Mouse (Mus musculus) MEL (cell line): ENCODE results near the gene Mnt. TPM values are rescaled to one million over a fixed set of nuclear protein-coding genes. Genes with fewer than 3 reads are reported as not detected.

Experiments
- DNase-seq: peaks from one replicate; pipeline ENCODE4 v3.0.0; 2011; ENCODE audit warnings: low read depth, low spot score
- H3K27ac ChIP-seq: 2 replicates; pipeline ENCODE4 v1.5.1; 2012; ENCODE audit warnings: low read depth, mild to moderate bottlenecking, control low read depth, low read length, moderate library complexity; ENCODE audit not compliant: control insufficient read depth
- H3K27me3 ChIP-seq, 2 experiments: fragments of 150-350 bp in 1 of 2; sonication (generic) in 1 of 2; 2 replicates each; pipeline ENCODE4 v1.6.1; 2012; ENCODE audit warnings: low read length in 2 of 2, mild to moderate bottlenecking in 2 of 2, improper control_type of control experiment in 1 of 2, moderate library complexity in 1 of 2; ENCODE audit not compliant: insufficient read depth in 2 of 2, control insufficient read depth in 1 of 2
- H3K36me3 ChIP-seq, 2 experiments: 2 replicates each; pipeline ENCODE4 v1.6.1; 2012 to 2014; ENCODE audit warnings: low read length in 2 of 2, improper control_type of control experiment in 1 of 2, inconsistent platforms in 1 of 2, mild to moderate bottlenecking in 1 of 2; ENCODE audit not compliant: insufficient read depth in 2 of 2, control insufficient read depth in 1 of 2
- H3K4me1 ChIP-seq, 2 experiments: fragments of 150-350 bp in 1 of 2; sonication (generic) in 1 of 2; 2 replicates each; pipeline ENCODE4 v1.6.1; 2012; ENCODE audit warnings: low read length in 2 of 2, improper control_type of control experiment in 1 of 2, mild to moderate bottlenecking in 1 of 2; ENCODE audit not compliant: insufficient read depth in 2 of 2, control insufficient read depth in 1 of 2
- H3K4me3 ChIP-seq, 2 experiments: fragments of 150-350 bp in 1 of 2; sonication (generic) in 1 of 2; 2 replicates each; pipeline ENCODE4 v1.5.1; 2012; ENCODE audit warnings: low read depth in 2 of 2, low read length in 2 of 2, mild to moderate bottlenecking in 2 of 2, moderate library complexity in 2 of 2, control low read depth in 1 of 2, improper control_type of control experiment in 1 of 2; ENCODE audit not compliant: control insufficient read depth in 1 of 2, insufficient read depth in 1 of 2
- H3K79me2 ChIP-seq: 2 replicates; pipeline ENCODE4 v1.6.1; 2012; ENCODE audit warnings: mild to moderate bottlenecking, low read length, moderate library complexity; ENCODE audit not compliant: control insufficient read depth, poor library complexity, insufficient read depth
- H3K9ac ChIP-seq: 2 replicates; pipeline ENCODE4 v1.6.1; 2012; ENCODE audit warnings: low read depth, mild to moderate bottlenecking, control low read depth, low read length, moderate library complexity; ENCODE audit not compliant: control insufficient read depth, poor library complexity, severe bottlenecking
- H3K9me3 ChIP-seq: fragments of 150-350 bp; sonication (generic); replicated peaks from 2 replicates; pipeline ENCODE4 v1.6.1; 2012; ENCODE audit warnings: mild to moderate bottlenecking, low read length, improper control_type of control experiment, moderate library complexity; ENCODE audit not compliant: insufficient read depth
- BHLHE40 ChIP-seq: IDR thresholded peaks from 2 replicates; pipeline ENCODE4 v1.6.1; 2012; ENCODE audit warnings: low read depth, mild to moderate bottlenecking, inconsistent platforms, low read length, improper control_type of control experiment, borderline replicate concordance
- CHD2 ChIP-seq: IDR thresholded peaks from 2 replicates; pipeline ENCODE4 v1.6.1; 2011; ENCODE audit warnings: low read length, improper control_type of control experiment
- ELF1 ChIP-seq: IDR thresholded peaks from 2 replicates; pipeline ENCODE4 v1.6.1; 2014; ENCODE audit warnings: low read depth, mild to moderate bottlenecking, inconsistent platforms, low read length, improper control_type of control experiment, moderate library complexity
- EP300 ChIP-seq, 2 experiments: IDR thresholded peaks; 2 replicates each; pipeline ENCODE4 v1.6.1; 2011; ENCODE audit warnings: improper control_type of control experiment in 2 of 2, low read length in 2 of 2, low read depth in 1 of 2, mild to moderate bottlenecking in 1 of 2
- ETS1 ChIP-seq: IDR thresholded peaks from 2 replicates; pipeline ENCODE4 v1.6.1; 2012; ENCODE audit warnings: low read depth, mild to moderate bottlenecking, inconsistent platforms, low read length, improper control_type of control experiment, moderate library complexity
- GABPA ChIP-seq: IDR thresholded peaks from 2 replicates; pipeline ENCODE4 v1.6.1; 2012; ENCODE audit warnings: low read depth, mild to moderate bottlenecking, inconsistent platforms, low read length, improper control_type of control experiment, moderate library complexity
- HCFC1 ChIP-seq: IDR thresholded peaks from 2 replicates; pipeline ENCODE4 v1.6.1; 2012; ENCODE audit warnings: low read depth, mild to moderate bottlenecking, inconsistent platforms, low read length, improper control_type of control experiment, moderate library complexity
- JUND ChIP-seq: IDR thresholded peaks from 2 replicates; pipeline ENCODE4 v1.6.1; 2011; ENCODE audit warnings: low read depth, mild to moderate bottlenecking, improper control_type of control experiment, low read length
- KAT2A ChIP-seq: conservative IDR thresholded peaks from 2 replicates; pipeline ENCODE4 v1.6.1; 2012; ENCODE audit warnings: low read depth, low read length, improper control_type of control experiment, inconsistent platforms
- MAFK ChIP-seq: IDR thresholded peaks from 2 replicates; pipeline ENCODE4 v1.6.1; 2011; ENCODE audit warnings: low read depth, mild to moderate bottlenecking, low read length, improper control_type of control experiment, borderline replicate concordance
- MAX ChIP-seq: IDR thresholded peaks from 2 replicates; pipeline ENCODE4 v1.6.1; 2011; ENCODE audit warnings: low read length, improper control_type of control experiment
- MAZ ChIP-seq: IDR thresholded peaks from 2 replicates; pipeline ENCODE4 v1.6.1; 2012; ENCODE audit warnings: low read depth, mild to moderate bottlenecking, inconsistent platforms, low read length, improper control_type of control experiment
- MEF2A ChIP-seq: IDR thresholded peaks from 2 replicates; pipeline ENCODE4 v1.6.1; 2014; ENCODE audit warnings: low read depth, mild to moderate bottlenecking, inconsistent platforms, low read length, improper control_type of control experiment; ENCODE audit not compliant: poor library complexity, insufficient replicate concordance, severe bottlenecking; ENCODE audit errors: extremely low read depth
- MXI1 ChIP-seq: IDR thresholded peaks from 2 replicates; pipeline ENCODE4 v1.6.1; 2011; ENCODE audit warnings: mild to moderate bottlenecking, low read depth, low read length, improper control_type of control experiment
- MYB ChIP-seq: IDR thresholded peaks from 2 replicates; pipeline ENCODE4 v1.6.1; 2011; ENCODE audit warnings: mild to moderate bottlenecking, low read depth, low read length, improper control_type of control experiment
- MYC ChIP-seq: IDR thresholded peaks from 2 replicates; pipeline ENCODE4 v1.6.1; 2011; ENCODE audit warnings: low read depth, mild to moderate bottlenecking, low read length, improper control_type of control experiment, moderate library complexity
- NELFE ChIP-seq: IDR thresholded peaks from 2 replicates; pipeline ENCODE4 v1.6.1; 2011; ENCODE audit warnings: low read depth, low read length, improper control_type of control experiment
- NRF1 ChIP-seq: IDR thresholded peaks from 2 replicates; pipeline ENCODE4 v1.6.1; 2014; ENCODE audit warnings: low read depth, mild to moderate bottlenecking, inconsistent platforms, low read length, improper control_type of control experiment, moderate library complexity; ENCODE audit not compliant: poor library complexity, insufficient read depth, severe bottlenecking
- POLR2A ChIP-seq, 2 experiments: IDR thresholded peaks; 2 replicates each; pipeline ENCODE4 v1.6.1; 2011 to 2012; ENCODE audit warnings: low read length in 2 of 2, mild to moderate bottlenecking in 2 of 2, control low read depth in 1 of 2, improper control_type of control experiment in 1 of 2, low read depth in 1 of 2, moderate library complexity in 1 of 2; ENCODE audit not compliant: control insufficient read depth in 1 of 2, insufficient read depth in 1 of 2, poor library complexity in 1 of 2
- POLR2AphosphoS2 ChIP-seq: IDR thresholded peaks from 2 replicates; pipeline ENCODE4 v1.6.1; 2011; ENCODE audit warnings: low read length, improper control_type of control experiment
- POLR2AphosphoS5 ChIP-seq: IDR thresholded peaks from 2 replicates; pipeline ENCODE4 v1.6.1; 2012; ENCODE audit warnings: low read depth, borderline replicate concordance, mild to moderate bottlenecking, inconsistent platforms, low read length, moderate library complexity, mixed read lengths
- RCOR1 ChIP-seq: IDR thresholded peaks from 2 replicates; pipeline ENCODE4 v1.6.1; 2012; ENCODE audit warnings: low read depth, mild to moderate bottlenecking, inconsistent platforms, low read length, improper control_type of control experiment
- SIN3A ChIP-seq: IDR thresholded peaks from 2 replicates; pipeline ENCODE4 v1.6.1; 2012; ENCODE audit warnings: low read length, improper control_type of control experiment, inconsistent platforms
- SMC3 ChIP-seq: IDR thresholded peaks from 2 replicates; pipeline ENCODE4 v1.6.1; 2011; ENCODE audit warnings: low read depth, low read length, improper control_type of control experiment
- TAL1 ChIP-seq: IDR thresholded peaks from 2 replicates; pipeline ENCODE4 v1.6.1; 2012; ENCODE audit warnings: mild to moderate bottlenecking, inconsistent platforms, low read length, moderate library complexity, mixed read lengths
- TBP ChIP-seq: IDR thresholded peaks from 2 replicates; pipeline ENCODE4 v1.8.0; 2011; ENCODE audit warnings: low read depth, low read length, improper control_type of control experiment
- TCF12 ChIP-seq: IDR thresholded peaks from 2 replicates; pipeline ENCODE4 v1.6.1; 2014; ENCODE audit warnings: low read depth, mild to moderate bottlenecking, inconsistent platforms, low read length, improper control_type of control experiment, moderate library complexity
- UBTF ChIP-seq: IDR thresholded peaks from 2 replicates; pipeline ENCODE4 v1.6.1; 2012; ENCODE audit warnings: low read depth, mild to moderate bottlenecking, inconsistent platforms, low read length, improper control_type of control experiment, moderate library complexity, borderline replicate concordance; ENCODE audit not compliant: insufficient read depth
- USF1 ChIP-seq: IDR thresholded peaks from 2 replicates; pipeline ENCODE4 v1.6.1; 2014; ENCODE audit warnings: low read depth, mild to moderate bottlenecking, inconsistent platforms, low read length, improper control_type of control experiment, moderate library complexity
- USF2 ChIP-seq, 2 experiments: IDR thresholded peaks; 2 replicates each; pipeline ENCODE4 v1.6.1; 2011 to 2012; ENCODE audit warnings: improper control_type of control experiment in 2 of 2, low read length in 2 of 2, borderline replicate concordance in 1 of 2, inconsistent platforms in 1 of 2, low read depth in 1 of 2, mild to moderate bottlenecking in 1 of 2; ENCODE audit not compliant: insufficient read depth in 1 of 2
- ZC3H11A ChIP-seq: IDR thresholded peaks from 2 replicates; pipeline ENCODE4 v1.6.1; 2012; ENCODE audit warnings: low read depth, mild to moderate bottlenecking, inconsistent platforms, low read length, improper control_type of control experiment
- ZKSCAN1 ChIP-seq: IDR thresholded peaks from 2 replicates; pipeline ENCODE4 v1.6.1; 2012; ENCODE audit warnings: low read depth, mild to moderate bottlenecking, inconsistent platforms, low read length, improper control_type of control experiment, moderate library complexity
- ZMIZ1 ChIP-seq: IDR thresholded peaks from 2 replicates; pipeline ENCODE4 v1.6.1; 2012; ENCODE audit warnings: low read depth, mild to moderate bottlenecking, inconsistent platforms, low read length, improper control_type of control experiment, moderate library complexity
- ZNF384 ChIP-seq: IDR thresholded peaks from 2 replicates; pipeline ENCODE4 v1.6.1; 2012; ENCODE audit warnings: low read depth, mild to moderate bottlenecking, inconsistent platforms, low read length, improper control_type of control experiment
- polyA plus RNA-seq, 2 experiments: library from polyadenylated mRNA; stranded (reverse) in 1 of 2; unstranded in 1 of 2; fragments of >175 nt in 1 of 2; fragments of >200 nt in 1 of 2; gene quantifications; 2 replicates each; pipeline versions ENCODE4 v1.2.1 to v1.2.4; 2012; ENCODE audit warnings: low replicate concordance in 2 of 2, low read depth in 1 of 2; ENCODE audit not compliant: insufficient read length in 2 of 2, insufficient read depth in 1 of 2, missing spikeins in 1 of 2
- total RNA-seq: library from RNA; depleted of rRNA; stranded (reverse); fragments of 300-350 nt; gene quantifications from 2 replicates; pipeline ENCODE4 v1.2.3, GENCODE M21; 2012

Mnt gene
- total and polyA plus RNA-seq, 3 experiments = 5.8 to 37.3 TPM; not detected in 1

- H3K27ac ChIP-seq = peak overlapping the region; percentile 94
- no peaks in the 10 kb centered on the region for H3K27me3 ChIP-seq
- peaks cover 0 to 32% of the 10 kb centered on the region in 2 experiments; a peak in 2 of 4 replicates for H3K36me3 ChIP-seq
- peak; percentile 100 for DNase-seq
- peaks cover 39% of the 10 kb centered on the region for H3K79me2 ChIP-seq
- H3K9me3 ChIP-seq = no peaks in the 10 kb centered on the region
- H3K4me3 ChIP-seq = peak overlapping the region; percentile 72 to 74
- peaks cover 0 to 29% of the 10 kb centered on the region in 2 experiments; a peak in 3 of 4 replicates for H3K4me1 ChIP-seq
- H3K9ac ChIP-seq = peak overlapping the region; percentile 78
- TF ChIP-seq USF1 = peak; percentile 92
- TF ChIP-seq USF2 (IDR thresholded peaks at IDR 0.05; ENCODE audit: borderline replicate concordance in 1 of 2, insufficient read depth in 1 of 2, low read depth in 1 of 2, low read length in 2 of 2) = no peak
- TF ChIP-seq ZMIZ1 = peak; percentile 98
- no peak for TF ChIP-seq MAFK
- TF ChIP-seq MYC = peak; percentile 82; the same call in 1 of the 2 replicates
- TF ChIP-seq EP300 (IDR thresholded peaks at IDR 0.05; ENCODE audit: low read depth in 1 of 2, low read length in 2 of 2) = 0 out of 4 replicates have a peak, but pooled peaks of 1 of the 2 experiments have one; percentile 12
- TF ChIP-seq SMC3 = no peak; the same call in 1 of the 2 replicates
- no peak for TF ChIP-seq ZC3H11A
- TF ChIP-seq MAX = peak; percentile 97
- peak; percentile 39; the same call in 1 of the 2 replicates for TF ChIP-seq NRF1
- peak; percentile 85 for TF ChIP-seq TBP
- peak; percentile 44; the same call in 1 of the 2 replicates for TF ChIP-seq HCFC1
- peak; percentile 61 for TF ChIP-seq CHD2
- TF ChIP-seq POLR2A (IDR thresholded peaks at IDR 0.05; ENCODE audit: control insufficient read depth in 1 of 2, insufficient read depth in 1 of 2, low read depth in 1 of 2, low read length in 2 of 2, poor library complexity in 1 of 2) = peak; percentile 91 to 92
- peak; percentile 71 for TF ChIP-seq ETS1
- peak; percentile 94; the same call in 1 of the 2 replicates for TF ChIP-seq POLR2AphosphoS5
- peak; percentile 95 for TF ChIP-seq SIN3A
- TF ChIP-seq MEF2A = no peak
- TF ChIP-seq TAL1 = no peak
- TF ChIP-seq MXI1 = peak; percentile 96
- no peak for TF ChIP-seq MYB
- no peak for TF ChIP-seq RCOR1
- peak; percentile 75 for TF ChIP-seq MAZ
- no peak for TF ChIP-seq ZNF384
- 0 out of 2 replicates have a peak, but pooled peaks have one; percentile 10 for TF ChIP-seq ELF1
- no peak for TF ChIP-seq ZKSCAN1
- TF ChIP-seq KAT2A = no peak
- peak; percentile 80; the same call in 1 of the 2 replicates for TF ChIP-seq POLR2AphosphoS2
- TF ChIP-seq NELFE = peak; percentile 83
- TF ChIP-seq UBTF = no peak
- TF ChIP-seq TCF12 = peak; percentile 30; the same call in 1 of the 2 replicates
- no peak for TF ChIP-seq JUND
- no peak for TF ChIP-seq GABPA
- peak; percentile 83 for TF ChIP-seq BHLHE40
These were observed 1.1 kb downstream of the Mnt start for GRCm38 (mm10) chr11:74831606-74832451.
